Mouse (Mus musculus): ENCODE measurements around the gene Lrrc4. TPM values are rescaled to one million over a fixed set of nuclear protein-coding genes. Genes with fewer than 3 reads are reported as not detected.

The Lrrc4 gene
- total RNA-seq, 2 experiments from 2014 or later: not detected

DNA sequence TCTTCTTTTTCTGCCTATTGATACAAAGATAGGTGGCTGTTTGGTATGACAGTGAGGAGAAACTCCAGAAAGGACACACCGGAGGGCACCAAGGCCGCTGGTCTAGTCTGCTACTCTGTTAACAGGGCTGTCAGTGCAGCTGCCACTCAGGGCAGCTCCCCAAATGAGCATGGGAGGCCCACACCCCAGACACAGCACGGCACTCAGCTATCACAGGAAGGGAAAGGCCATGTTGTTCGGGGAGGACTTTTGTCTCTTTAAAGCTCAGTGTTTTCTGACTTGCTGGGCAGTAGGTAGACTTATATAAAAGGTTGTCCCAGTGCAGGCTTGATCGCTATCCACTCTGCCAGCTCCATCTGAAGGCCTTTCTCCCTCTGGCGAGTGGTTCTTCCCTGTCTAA, 44.4 kb downstream of the Lrrc4 start:
- ATAC-seq (replicated peaks; ENCODE audit: poor library complexity, severe bottlenecking): no peak

DNA sequence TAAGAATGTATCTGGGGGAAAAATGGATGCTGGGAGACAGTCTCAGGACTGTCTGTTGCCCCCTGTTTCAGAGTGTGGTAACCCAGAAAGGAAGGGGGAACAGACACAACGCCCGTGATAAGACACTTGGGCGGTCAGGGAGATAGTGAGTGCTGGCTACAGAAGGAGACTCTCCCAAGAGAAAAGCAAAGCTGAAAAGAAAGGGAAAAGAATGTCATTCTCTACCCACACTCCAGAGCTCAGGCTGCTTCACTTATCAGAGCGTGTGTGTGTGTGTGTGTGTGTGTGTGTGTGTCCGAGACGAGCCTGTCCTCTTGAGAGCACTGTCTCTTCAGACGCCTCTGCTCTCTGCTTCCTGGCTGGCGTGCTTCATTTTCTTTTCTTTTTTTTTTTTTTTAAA, 45.8 kb downstream of the Lrrc4 start:
- no peak for ATAC-seq (replicated peaks; ENCODE audit: poor library complexity, severe bottlenecking)

DNA sequence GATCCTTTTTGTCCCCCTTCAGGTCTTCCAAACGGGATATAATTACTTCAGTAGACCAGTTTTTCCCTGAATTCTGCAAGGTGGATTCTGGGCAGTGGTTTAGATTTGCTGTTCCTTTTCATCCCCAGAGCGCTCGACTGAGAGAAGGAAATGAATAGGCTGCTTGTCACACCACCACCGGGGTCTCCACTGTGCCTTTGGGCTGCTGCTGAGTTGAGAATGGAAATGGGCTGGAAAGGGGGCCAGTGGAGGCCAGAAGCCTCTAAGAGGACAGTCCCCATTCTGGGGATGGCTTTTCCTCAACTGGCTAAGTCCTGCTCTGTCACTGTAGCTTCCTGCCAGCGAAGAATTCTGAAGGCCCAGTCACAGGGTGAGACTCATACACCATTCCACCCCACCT, 47.6 kb downstream of the Lrrc4 start:
- ATAC-seq (replicated peaks; ENCODE audit: poor library complexity, severe bottlenecking): no peak

DNA sequence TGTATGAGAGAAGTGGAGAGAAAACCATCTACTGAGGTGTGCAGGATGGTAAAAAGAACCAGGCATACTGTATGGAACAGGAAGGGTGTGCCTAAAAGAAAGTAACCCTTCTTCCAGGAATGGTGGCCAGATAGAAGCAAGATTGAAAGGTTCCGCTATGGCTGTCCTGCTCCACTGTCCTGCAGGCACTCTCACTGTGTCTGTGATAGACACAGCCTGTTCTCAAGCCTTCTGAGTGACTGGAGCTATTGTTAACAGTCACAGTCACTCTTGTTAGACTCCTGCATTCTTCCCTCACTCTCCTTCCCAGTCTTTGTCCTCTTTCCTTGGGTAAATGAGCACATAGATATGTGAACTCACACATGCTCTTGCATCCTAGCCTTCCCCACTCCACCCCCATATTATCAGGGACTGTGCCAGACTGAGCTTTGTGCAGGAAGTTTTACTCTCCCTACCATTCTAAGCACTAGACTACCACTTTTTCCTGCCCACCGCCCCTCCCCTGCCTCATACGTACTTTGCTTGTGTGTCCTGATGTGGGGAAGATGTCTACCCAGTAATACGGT, 48.4 kb downstream of the Lrrc4 start:
- no peak for ATAC-seq (replicated peaks; ENCODE audit: poor library complexity, severe bottlenecking)

DNA sequence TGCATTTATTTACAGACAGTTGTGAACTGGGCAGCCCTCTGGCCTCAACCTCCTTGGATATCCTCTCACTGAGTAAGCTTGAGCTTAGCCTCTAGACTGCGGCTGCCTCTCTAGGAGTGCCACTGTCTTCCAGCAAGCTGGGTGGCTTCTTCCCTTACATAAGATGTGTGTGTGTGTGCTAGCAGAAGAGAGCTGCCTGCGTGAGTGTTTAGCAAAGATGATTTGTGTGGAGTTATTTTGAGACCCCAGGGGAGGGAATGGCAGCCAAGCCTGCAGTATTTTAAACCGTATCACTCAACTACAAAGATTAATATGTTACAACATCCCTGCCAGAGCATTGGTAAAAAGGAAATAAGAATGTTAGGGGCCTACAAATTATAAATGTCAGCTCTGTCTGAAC, 49.9 kb downstream of the Lrrc4 start:
- ATAC-seq (replicated peaks; ENCODE audit: poor library complexity, severe bottlenecking): no peak

DNA sequence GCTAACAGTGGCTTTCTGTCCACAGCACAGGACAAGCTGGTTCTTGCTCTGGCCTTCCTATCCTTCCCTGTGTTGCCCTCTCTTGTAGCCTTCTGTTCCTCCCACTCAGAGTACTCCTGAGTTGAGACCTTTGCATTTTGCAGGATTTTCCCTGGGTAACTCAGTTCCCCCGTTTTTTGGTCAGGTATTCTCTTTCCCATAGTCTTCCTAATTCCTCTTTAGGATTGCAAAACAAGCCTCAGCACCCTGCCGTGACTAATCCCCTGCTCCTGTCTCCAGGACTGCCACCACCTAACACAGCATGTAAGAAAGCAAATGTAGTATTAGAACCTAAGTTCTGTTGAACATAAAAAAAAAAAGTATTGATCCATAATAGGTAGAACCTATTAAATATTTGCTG, 60.2 kb downstream of the Lrrc4 start:
- no peak for ATAC-seq (replicated peaks; ENCODE audit: poor library complexity, severe bottlenecking)

DNA sequence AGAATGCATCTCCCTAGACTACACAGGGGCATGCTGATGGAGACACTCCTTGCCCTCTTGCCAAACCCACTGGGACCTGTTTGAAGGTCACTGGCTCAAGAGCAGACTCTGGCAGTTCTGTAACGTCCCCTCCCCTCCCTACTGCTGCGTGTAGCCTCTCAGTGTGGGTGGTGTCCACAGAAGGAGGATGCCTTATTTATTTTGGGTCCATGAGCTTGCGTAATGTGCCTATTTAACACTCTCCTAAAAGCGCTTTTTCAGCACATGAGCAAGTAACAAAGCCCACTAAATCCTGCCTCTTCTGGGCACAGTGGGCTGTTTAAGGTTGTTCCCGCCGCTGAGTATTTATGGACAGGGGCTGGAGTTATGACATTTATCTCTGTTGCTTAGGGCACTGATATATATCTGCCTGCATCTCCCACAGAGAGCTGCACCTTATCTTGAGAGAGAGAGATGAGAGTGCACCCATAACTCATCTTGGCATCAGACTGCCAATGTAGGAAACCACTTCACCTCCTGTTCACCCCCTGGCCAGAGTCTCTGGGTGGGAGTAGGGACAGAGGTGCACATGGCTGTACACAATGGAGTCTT, 63.6 kb downstream of the Lrrc4 start:
- no peak for ATAC-seq (replicated peaks; ENCODE audit: poor library complexity, severe bottlenecking)

DNA sequence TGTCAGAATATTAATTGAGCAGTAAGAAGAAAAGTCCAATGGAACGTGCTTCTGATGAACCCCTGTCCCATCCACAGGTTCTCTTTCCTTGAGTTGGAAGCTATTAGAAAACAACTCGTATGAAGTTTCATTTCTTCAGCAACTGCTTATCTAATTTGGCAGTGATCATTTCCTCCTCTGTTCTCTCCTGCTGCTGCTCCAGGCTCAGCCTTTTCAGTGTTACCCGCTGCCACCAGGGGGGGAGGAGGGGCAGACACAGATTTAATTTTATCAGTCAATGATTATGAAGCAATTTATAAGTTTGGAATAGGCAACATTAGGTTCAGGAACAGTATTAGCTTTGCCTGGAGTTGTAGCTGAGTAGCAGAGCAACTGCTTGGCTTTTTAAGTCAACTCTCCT, 64.9 kb downstream of the Lrrc4 start:
- ATAC-seq (replicated peaks; ENCODE audit: poor library complexity, severe bottlenecking): no peak

DNA sequence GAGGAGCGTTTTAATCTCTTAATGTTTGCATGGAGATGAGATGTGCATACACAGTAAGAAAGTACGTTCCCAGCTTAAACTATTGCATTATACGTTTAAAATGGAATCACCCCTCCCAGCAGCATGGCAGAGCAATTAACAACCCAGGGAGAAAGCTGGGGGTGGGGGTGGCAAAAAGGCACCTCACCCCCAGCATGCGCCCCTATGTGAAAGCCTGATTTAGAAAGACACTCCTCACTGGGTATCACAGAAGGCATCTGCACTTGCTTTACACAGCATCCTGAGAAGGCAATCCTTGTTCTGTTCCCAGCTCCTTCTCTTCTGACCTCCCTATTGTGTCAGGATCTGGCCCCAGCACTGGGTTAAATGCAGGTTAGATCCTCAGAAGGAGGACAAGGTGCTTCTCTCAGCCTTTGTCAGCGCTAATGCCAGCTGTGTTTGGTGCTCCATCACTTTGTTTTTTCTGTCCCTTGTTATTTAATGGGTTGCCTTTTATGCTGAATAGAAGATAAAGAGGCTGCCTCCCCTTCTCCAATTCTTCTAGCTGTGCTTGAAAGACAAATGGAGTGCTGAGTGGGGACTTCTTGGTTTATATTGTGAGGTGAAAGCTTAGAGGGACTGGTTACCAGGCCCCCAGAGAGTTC, 69.3 kb downstream of the Lrrc4 start:
- no peak for ATAC-seq (replicated peaks; ENCODE audit: poor library complexity, severe bottlenecking)

DNA sequence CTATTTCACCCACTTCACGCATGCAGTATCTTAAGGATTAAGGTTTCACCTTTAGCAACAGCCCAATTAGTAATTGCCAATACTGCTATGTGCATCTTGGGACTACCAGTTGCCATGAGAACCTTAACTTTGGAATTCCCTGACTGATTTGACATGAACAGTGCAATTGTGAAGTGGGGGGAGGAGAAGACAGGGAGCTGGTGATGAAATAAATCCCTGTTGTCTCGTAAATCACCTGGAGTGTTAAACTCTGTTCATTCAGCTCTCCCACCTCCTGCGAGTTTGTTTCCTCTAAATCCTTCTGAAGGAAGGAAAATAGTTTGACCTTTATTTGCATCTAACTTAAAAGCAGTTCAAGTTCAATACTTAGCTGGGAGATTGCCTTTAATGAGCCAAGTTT, 69.8 kb downstream of the Lrrc4 start:
- ATAC-seq (replicated peaks; ENCODE audit: poor library complexity, severe bottlenecking): no peak

DNA sequence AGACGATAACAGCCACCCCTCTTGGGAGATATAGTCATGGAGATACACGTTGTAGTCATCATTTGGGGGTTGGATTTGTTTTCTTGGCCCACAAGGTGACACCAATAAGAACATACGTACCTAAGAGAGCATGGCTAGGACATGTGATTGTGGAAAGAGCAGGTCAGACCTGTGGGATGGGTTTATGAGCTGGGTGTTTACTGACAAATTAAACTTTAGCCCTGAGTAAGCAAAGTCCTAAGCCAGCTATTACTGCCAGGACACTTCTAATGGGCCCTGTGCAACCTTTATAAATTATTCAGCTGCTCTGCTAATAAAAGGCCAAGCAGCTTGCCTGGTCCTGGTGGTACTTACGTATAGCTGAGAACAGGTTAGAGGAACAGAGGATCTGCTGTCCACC, 73.3 kb downstream of the Lrrc4 start:
- ATAC-seq (replicated peaks; ENCODE audit: poor library complexity, severe bottlenecking): no peak

DNA sequence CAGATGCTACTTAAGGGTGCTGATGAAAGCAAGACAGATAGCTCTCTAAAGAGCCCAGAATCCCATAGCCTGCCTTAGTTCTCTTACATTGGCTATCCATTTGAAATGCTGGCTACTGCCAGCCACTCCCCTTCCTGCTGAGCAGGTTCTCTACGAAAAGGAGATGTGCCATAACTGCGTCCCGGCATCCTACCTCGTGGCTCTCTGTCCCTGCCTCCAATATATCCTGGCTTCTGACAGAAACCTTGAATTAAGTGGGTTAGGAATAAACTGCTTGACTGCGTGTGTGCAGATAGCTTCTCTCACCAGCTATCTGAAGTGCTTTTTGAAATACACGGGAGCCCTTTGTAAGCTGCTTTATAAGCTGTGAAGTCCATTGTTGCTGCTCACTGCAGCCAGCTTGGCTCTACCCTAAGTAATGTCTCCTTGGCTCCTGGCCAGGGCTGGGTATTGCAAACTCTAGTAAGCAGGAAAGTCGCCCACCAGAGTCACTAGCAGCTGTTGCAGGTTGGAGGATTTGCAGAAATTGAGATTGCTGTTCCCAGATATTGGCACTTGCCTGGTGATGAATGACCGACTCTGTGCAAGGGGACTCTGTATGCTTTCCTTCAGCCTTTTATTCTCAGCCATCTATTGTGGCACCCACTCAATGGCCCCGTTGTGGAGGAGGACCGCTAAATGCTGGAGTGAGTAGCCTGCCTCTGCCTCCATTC, 75.1 kb downstream of the Lrrc4 start:
- no peak for ATAC-seq (replicated peaks; ENCODE audit: poor library complexity, severe bottlenecking)

DNA sequence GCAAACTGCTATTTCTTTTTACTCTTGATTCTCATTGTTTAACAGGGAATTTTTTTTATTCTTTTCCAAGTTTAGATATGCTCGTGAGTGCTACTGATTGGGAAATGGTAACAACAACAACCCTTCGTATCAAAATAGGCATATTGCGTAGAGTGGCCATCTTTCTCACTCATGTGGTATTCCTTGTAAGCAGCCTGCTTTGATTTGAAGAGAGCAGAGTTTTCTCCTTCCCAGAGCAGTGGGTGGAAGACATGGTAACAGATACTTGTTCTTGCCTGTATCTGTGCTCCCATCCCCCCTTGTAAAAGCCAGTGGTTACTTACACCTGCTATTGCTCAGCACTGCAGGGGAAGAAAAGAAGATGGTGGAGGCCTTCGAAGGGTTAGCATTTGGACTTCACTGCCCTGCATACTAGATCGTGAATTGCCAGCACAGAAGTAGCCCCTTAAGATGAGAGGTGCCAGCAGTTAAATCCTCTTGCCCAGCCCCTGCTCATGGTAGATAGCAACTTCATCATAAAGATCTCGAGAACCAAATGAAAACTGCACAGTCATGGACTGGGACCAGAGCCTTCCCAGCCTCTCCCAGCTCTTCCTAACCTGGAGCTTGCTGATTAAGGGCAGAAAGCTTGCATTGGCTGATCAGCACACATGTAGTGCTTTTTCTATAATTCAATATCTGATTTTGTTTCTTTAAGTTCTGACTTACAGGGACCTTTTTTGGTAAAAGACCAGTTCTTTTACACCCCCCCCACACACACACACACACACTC, 77.2 kb downstream of the Lrrc4 start:
- ATAC-seq (replicated peaks; ENCODE audit: poor library complexity, severe bottlenecking): no peak

DNA sequence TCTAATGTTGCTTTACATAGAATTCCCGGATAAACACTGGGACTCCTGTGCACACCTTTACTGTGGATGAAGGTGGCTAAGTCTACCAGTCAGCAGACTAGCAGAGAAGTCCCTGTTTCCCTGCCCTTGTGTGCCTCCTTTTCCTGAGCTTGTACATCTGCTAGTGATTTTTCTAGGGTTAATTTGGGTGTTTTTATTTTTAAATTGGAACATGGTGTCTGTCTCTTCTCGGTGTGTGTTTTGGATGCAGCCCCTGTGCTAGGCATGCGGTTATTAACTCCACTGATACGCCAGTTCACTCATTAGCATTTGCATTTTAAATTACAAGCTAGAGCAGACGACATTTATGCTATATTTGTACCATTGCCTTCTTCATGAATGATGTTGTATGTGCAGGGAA, 77.9 kb downstream of the Lrrc4 start:
- no peak for ATAC-seq (replicated peaks; ENCODE audit: poor library complexity, severe bottlenecking)

DNA sequence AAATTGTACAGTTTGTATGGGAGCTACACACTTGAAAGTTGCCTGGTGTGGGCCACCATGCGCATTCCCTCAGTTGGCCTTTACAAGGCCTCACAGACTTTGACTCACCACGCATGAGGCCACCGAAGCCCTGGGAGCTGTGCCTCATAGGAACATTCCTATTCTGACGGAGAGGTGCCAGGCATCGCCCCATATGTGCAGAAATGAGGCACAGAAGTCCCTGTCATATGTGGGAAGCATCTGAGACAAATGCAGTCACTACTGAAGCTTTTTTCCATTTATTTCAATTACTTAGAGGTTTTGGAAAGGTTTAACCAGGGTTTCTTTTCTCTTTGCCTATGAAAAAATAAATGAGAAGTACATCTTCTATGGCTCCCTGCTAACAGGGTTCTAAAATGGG, 78.3 kb downstream of the Lrrc4 start:
- no peak for ATAC-seq (replicated peaks; ENCODE audit: poor library complexity, severe bottlenecking)

DNA sequence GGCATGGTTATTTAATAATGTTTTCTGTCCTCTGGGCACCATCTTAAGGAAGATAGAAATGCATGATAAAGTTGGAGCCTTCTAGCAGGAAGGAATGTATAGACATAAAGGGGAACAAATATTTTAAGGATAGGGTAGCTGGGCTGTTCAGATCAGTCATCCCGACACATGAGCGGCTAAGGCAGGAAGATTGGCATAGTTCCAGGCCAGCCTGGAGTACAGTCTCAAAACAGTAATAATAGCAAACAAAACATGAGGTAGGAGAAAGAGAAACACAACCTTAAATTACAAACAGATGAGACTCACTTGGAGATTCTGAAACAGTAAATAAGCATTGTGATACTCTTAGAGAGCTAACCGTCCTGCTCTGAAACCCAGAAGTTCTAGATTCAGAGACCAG, 80.4 kb downstream of the Lrrc4 start:
- no peak for ATAC-seq (replicated peaks; ENCODE audit: poor library complexity, severe bottlenecking)

DNA sequence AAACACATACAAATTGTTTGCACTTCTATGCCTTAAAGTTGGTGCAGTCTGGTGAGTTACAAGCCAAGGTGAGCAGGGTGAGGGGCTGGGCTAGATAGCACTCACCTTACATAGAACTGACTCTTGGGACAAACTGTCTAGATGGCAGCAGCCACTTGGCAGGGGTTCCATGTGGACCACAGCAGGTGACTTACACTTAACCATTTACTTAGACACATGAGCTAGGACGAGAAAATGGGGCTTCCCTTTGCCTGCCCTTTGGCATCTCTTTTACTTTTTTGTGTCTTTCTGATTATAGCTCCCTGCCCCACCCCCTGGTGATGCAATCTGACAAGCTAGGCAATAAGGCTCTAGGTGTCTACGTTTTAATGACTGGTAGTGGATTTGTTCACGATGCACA, 82.3 kb downstream of the Lrrc4 start:
- ATAC-seq (replicated peaks; ENCODE audit: poor library complexity, severe bottlenecking): no peak

DNA sequence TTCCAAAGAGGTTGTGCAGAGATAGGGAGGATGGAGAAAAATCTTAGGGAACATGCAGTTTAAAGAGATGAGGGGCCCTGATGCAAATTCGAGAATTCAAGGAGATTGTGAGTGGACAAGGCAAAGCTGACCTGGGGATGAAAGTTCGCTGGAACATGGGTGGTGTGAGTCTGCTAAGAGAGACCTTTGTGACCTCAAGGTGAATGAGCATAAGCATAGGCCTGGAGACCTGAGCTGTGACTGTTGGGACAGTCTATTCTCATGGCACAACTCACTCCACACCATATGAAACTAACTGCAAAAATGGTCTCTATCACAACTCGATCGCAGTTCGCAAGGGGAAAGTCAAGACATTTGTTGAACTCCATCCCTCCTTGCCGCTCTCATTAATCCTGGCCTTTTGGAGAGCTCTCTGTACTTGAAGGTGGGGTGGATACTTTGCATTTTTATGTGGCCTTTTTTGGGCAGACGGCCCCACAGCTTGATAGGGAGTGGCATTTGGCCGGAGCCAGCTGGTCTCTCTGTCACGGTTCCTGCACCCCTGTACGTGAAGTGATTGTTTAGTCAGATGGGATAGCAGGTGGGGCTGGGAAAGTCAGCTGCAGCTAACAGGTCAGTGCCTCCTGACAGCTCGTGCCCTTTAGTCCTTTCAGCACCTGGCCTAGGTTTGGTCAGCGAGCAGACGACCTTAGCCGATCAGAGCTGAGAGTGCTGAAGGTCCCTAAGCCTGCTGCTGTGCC, 83.4 kb downstream of the Lrrc4 start:
- ATAC-seq (replicated peaks; ENCODE audit: poor library complexity, severe bottlenecking): no peak

DNA sequence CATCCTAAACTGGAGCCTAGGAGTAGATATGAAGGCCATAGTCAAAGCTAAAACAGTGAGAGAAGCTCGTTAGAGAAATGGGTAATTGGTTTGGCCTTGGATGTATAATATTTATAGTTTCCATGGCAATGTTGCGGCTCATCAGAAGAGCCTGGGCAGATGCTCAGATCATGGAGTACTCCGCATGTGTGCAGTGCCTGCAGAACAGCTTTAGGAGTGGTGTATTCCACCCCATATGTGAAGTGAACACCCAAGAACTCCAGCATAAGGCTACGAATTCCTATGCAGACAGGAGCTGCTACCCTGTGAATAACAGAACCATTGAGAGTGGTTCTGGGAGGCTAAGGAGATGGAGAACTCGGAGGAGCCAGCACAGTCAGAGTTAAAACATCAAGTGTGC, 84.5 kb downstream of the Lrrc4 start:
- no peak for ATAC-seq (replicated peaks; ENCODE audit: poor library complexity, severe bottlenecking)

DNA sequence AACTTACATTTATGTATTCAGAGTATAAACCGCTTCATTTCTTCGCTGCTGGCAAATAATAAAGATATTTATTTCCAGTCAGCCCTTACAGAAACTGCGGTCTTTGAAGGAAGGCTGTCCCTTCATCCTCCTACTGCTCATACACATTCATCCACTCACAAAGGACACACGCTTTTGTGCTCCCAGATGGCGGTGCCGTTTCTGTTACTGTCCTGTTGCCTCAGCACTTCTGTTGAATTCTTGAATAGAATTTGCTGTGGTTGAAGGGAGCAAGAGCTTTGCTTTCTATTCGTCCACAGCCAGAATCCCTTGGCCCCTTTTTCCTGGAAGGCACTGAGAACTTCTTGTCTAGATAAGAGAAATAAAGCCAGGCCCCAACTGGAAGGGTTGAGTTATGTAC, 85.7 kb downstream of the Lrrc4 start:
- no peak for ATAC-seq (replicated peaks; ENCODE audit: poor library complexity, severe bottlenecking)

Data from granulocyte monocyte progenitor cell, adult 5-6 weeks (primary cell).